Comparison of ENCODE assay signal across 24 mouse cellular contexts in the genomic region with DNA sequence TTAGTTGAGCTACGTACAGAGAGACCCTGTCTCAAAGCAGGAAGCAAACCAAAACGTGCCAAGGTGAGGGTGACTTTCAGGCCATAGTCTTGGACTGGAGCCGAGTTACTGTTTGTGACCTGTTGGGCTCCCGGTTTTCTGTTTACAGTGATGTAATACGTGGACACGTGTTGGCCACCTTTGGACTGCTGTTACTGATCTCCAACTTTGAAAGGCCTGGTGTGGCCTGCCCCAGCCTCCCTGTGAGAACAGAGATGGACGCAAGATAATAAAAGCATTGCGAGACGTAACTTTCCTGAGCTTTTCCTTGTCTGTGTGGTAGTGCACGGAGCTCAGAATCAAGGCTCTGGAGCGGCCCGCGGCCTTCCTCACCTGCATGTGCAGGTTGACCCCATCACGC. TPM values are rescaled to one million over a fixed set of nuclear protein-coding genes. Genes with fewer than 3 reads are reported as not detected.
A peak's percentile ranks its signal among the peaks of the same experiment; 100 is the strongest.
DNase-seq lines count a peak whose midpoint lies in the region; ATAC-seq and TF ChIP-seq lines count a peak whose summit lies in the region.
"Had no signal": no experiment of that assay in that cellular context is flagged by ENCODE, and none has a peak within 500 bp of the region (broad histone marks: within the 10 kb centered on the region; RNA-seq: fewer than 3 reads in every experiment).

No protein-coding gene starts in this region.

- no peak for TF ChIP-seq CTCF in cerebellum, adult 2 months (IDR thresholded peaks at IDR 0.05; ENCODE audit: borderline replicate concordance, insufficient read depth, low read depth, low read length)

- ATAC-seq in midbrain, embryonic 11.5 days (ENCODE audit: low FRiP score), result no peak
- no peak for ATAC-seq in midbrain, embryonic 16.5 days
- ATAC-seq in liver, embryonic 16.5 days (ENCODE audit: low read depth), result peak; percentile 82
- ATAC-seq in forebrain, embryonic 12.5 days (ENCODE audit: low FRiP score), result no peak
- ATAC-seq: forebrain, embryonic 13.5 days; inflammation-experienced regulatory T-cells, adult 6 months had no signal

- no peak overlapping the region for H3K9ac ChIP-seq in midbrain, embryonic 11.5 days (ENCODE audit: low read length)
- no peak overlapping the region for H3K9ac ChIP-seq in midbrain, embryonic 16.5 days (ENCODE audit: low read depth, low read length)
- H3K9ac ChIP-seq in liver, embryonic 16.5 days (ENCODE audit: low read depth, low read length), result no peak overlapping the region
- H3K9ac ChIP-seq in forebrain, embryonic 12.5 days, result no peak overlapping the region
- H3K9ac ChIP-seq: forebrain, embryonic 13.5 days; heart, embryonic 13.5 days; hindbrain, embryonic 13.5 days had no signal

- no peaks in the 10 kb centered on the region for H3K9me3 ChIP-seq in midbrain, embryonic 11.5 days (ENCODE audit: control insufficient read depth, low read length)
- H3K9me3 ChIP-seq in midbrain, embryonic 16.5 days (replicated peaks; ENCODE audit: control insufficient read depth, low read length, poor library complexity, severe bottlenecking), result no peaks in the 10 kb centered on the region
- no peaks in the 10 kb centered on the region for H3K9me3 ChIP-seq in liver, embryonic 16.5 days (replicated peaks; ENCODE audit: control insufficient read depth, low read length)
- no peaks in the 10 kb centered on the region for H3K9me3 ChIP-seq in forebrain, embryonic 12.5 days
- H3K9me3 ChIP-seq: embryonic facial prominence, embryonic 10.5 days; forebrain, embryonic 13.5 days; heart, embryonic 13.5 days; hindbrain, embryonic 13.5 days had no signal

- H3K27me3 ChIP-seq in midbrain, embryonic 11.5 days (ENCODE audit: control insufficient read depth, insufficient read depth, low read length), result no peaks in the 10 kb centered on the region
- no peaks in the 10 kb centered on the region for H3K27me3 ChIP-seq in midbrain, embryonic 16.5 days (ENCODE audit: control insufficient read depth, insufficient read depth, low read depth, low read length)
- no peaks in the 10 kb centered on the region for H3K27me3 ChIP-seq in liver, embryonic 16.5 days (ENCODE audit: control insufficient read depth, insufficient read depth, low read depth, low read length)
- no peaks in the 10 kb centered on the region for H3K27me3 ChIP-seq in cerebellum, adult 2 months (ENCODE audit: control insufficient read depth, insufficient read depth, low read length)
- H3K27me3 ChIP-seq in forebrain, embryonic 12.5 days, result no peaks in the 10 kb centered on the region
- H3K27me3 ChIP-seq: forebrain, embryonic 13.5 days; heart, embryonic 13.5 days; hindbrain, embryonic 13.5 days had no signal

- H3K4me3 ChIP-seq in midbrain, embryonic 11.5 days (ENCODE audit: low read depth, low read length), result no peak overlapping the region
- H3K4me3 ChIP-seq in midbrain, embryonic 16.5 days (ENCODE audit: low read depth, low read length), result no peak overlapping the region
- H3K4me3 ChIP-seq in liver, embryonic 16.5 days (ENCODE audit: low read depth, low read length), result no peak overlapping the region
- H3K4me3 ChIP-seq in cerebellum, adult 2 months (replicated peaks; ENCODE audit: insufficient read depth, low read depth, low read length), result no peak overlapping the region
- H3K4me3 ChIP-seq in forebrain, embryonic 12.5 days (replicated peaks), result no peak overlapping the region
- H3K4me3 ChIP-seq: embryonic facial prominence, embryonic 10.5 days; forebrain, embryonic 13.5 days; heart, embryonic 13.5 days; hindbrain, embryonic 13.5 days; left cerebral cortex, adult 2 months had no signal

- WGBS in midbrain, embryonic 11.5 days, result 94% methylated on average over 14 of the region's 14 CpGs
- WGBS in midbrain, embryonic 16.5 days, result 92% methylated on average over 14 of the region's 14 CpGs
- 73% methylated on average over 14 of the region's 14 CpGs for WGBS in liver, embryonic 16.5 days (ENCODE audit: insufficient replicate concordance)
- 88% methylated on average over 14 of the region's 14 CpGs for WGBS in cerebellum, adult 2 months
- WGBS in forebrain, embryonic 12.5 days, result 90% methylated on average over 14 of the region's 14 CpGs

- H3K4me2 ChIP-seq in midbrain, embryonic 11.5 days, result no peak overlapping the region
- no peak overlapping the region for H3K4me2 ChIP-seq in midbrain, embryonic 16.5 days (ENCODE audit: low read length)
- H3K4me2 ChIP-seq in liver, embryonic 16.5 days (ENCODE audit: low read depth, low read length), result no peak overlapping the region
- H3K4me2 ChIP-seq in forebrain, embryonic 12.5 days, result no peak overlapping the region
- H3K4me2 ChIP-seq: forebrain, embryonic 13.5 days; heart, embryonic 13.5 days; hindbrain, embryonic 13.5 days had no signal

- no peak for TF ChIP-seq POLR2A in cerebellum, adult 2 months (IDR thresholded peaks at IDR 0.05; ENCODE audit: borderline replicate concordance, insufficient read depth, low read length)

- DNase-seq in midbrain, embryonic 11.5 days (ENCODE audit: low spot score, missing footprints), result peak; percentile 56
- peak; percentile 32 for DNase-seq in liver
- DNase-seq in cerebellum, adult 2 months, result no peak
- DNase-seq in right cerebral cortex, adult 2 months (ENCODE audit: low spot score in 2 of 2), result no peak
- DNase-seq: adrenal gland, adult 2 months; cerebellum, adult 9-10 months; gastrocnemius, postnatal 10 days; heart, adult 18-20 months; layer of hippocampus, adult 9-11 months; left cerebral cortex, postnatal 4 days; lung, adult 18-20 months; lung, postnatal 36 days; retina, postnatal 1 day; spleen, adult 18-20 months; thymus, adult 18-20 months had no signal

- peaks cover 41% of the 10 kb centered on the region for H3K36me3 ChIP-seq in midbrain, embryonic 11.5 days (ENCODE audit: control insufficient read depth, insufficient read depth, low read length)
- peaks cover 46% of the 10 kb centered on the region for H3K36me3 ChIP-seq in midbrain, embryonic 16.5 days (ENCODE audit: control insufficient read depth, insufficient read depth, low read length)
- peaks cover 63% of the 10 kb centered on the region for H3K36me3 ChIP-seq in liver, embryonic 16.5 days (ENCODE audit: control insufficient read depth, insufficient read depth)
- H3K36me3 ChIP-seq in forebrain, embryonic 12.5 days (replicated peaks), result peaks cover 93% of the 10 kb centered on the region

- H3K27ac ChIP-seq in midbrain, embryonic 11.5 days (ENCODE audit: low read depth, low read length), result no peak overlapping the region
- H3K27ac ChIP-seq in midbrain, embryonic 16.5 days (ENCODE audit: low read length), result no peak overlapping the region
- peak overlapping the region; percentile 60 for H3K27ac ChIP-seq in liver, embryonic 16.5 days (ENCODE audit: low read length)
- H3K27ac ChIP-seq in cerebellum, adult 2 months (ENCODE audit: insufficient read depth, low read length), result no peak overlapping the region
- H3K27ac ChIP-seq in forebrain, embryonic 12.5 days, result no peak overlapping the region
- H3K27ac ChIP-seq: embryonic facial prominence, embryonic 10.5 days; forebrain, embryonic 13.5 days; heart, embryonic 13.5 days; hindbrain, embryonic 13.5 days; left cerebral cortex, adult 2 months had no signal

- H3K4me1 ChIP-seq in midbrain, embryonic 11.5 days (ENCODE audit: control insufficient read depth, insufficient read depth, low read length), result peaks cover 12% of the 10 kb centered on the region
- peaks cover 13% of the 10 kb centered on the region for H3K4me1 ChIP-seq in midbrain, embryonic 16.5 days (ENCODE audit: control insufficient read depth, insufficient read depth, low read length)
- peaks cover 16% of the 10 kb centered on the region for H3K4me1 ChIP-seq in liver, embryonic 16.5 days (ENCODE audit: control insufficient read depth, low read depth, low read length)
- H3K4me1 ChIP-seq in cerebellum, adult 2 months (ENCODE audit: control insufficient read depth, insufficient read depth, low read length), result peaks cover 10% of the 10 kb centered on the region
- H3K4me1 ChIP-seq in forebrain, embryonic 12.5 days, result peaks cover 18% of the 10 kb centered on the region

RNA-seq across cellular contexts. Expression of a gene that starts 6.0 kb away (rescaled TPM):
- 19.3 and 21.1 TPM in 2 replicates for polyA plus RNA-seq in midbrain, embryonic 11.5 days (2014; fragmentation: Nextera tagmentation; extraction: Ambion mirVana)
- polyA plus RNA-seq in midbrain, embryonic 16.5 days (2015; fragmentation: Nextera tagmentation; extraction: Ambion mirVana), result 18.2 and 18.3 TPM in 2 replicates
- polyA plus RNA-seq in liver, embryonic 16.5 days (2015; fragmentation: Nextera tagmentation; extraction: Ambion mirVana), result 15.8 and 15.9 TPM in 2 replicates
- polyA plus RNA-seq in cerebellum, adult 2 months (2012; rRNA removed), result 38.0 and 40.6 TPM in 2 replicates
- 24.1 and 27.3 TPM in 2 replicates for polyA plus RNA-seq in forebrain, embryonic 12.5 days (2016; fragmentation: Nextera tagmentation; extraction: Ambion mirVana)

RNA-seq across cellular contexts. Expression of a gene that starts 9.0 kb away (rescaled TPM):
- 76.9 and 84.5 TPM in 2 replicates for polyA plus RNA-seq in midbrain, embryonic 11.5 days (2014; fragmentation: Nextera tagmentation; extraction: Ambion mirVana)
- 97.5 and 106 TPM in 2 replicates for polyA plus RNA-seq in midbrain, embryonic 16.5 days (2015; fragmentation: Nextera tagmentation; extraction: Ambion mirVana)
- polyA plus RNA-seq in liver, embryonic 16.5 days (2015; fragmentation: Nextera tagmentation; extraction: Ambion mirVana), result 36.0 and 36.3 TPM in 2 replicates
- polyA plus RNA-seq in cerebellum, adult 2 months (2012; rRNA removed), result 50.5 and 56.3 TPM in 2 replicates
- polyA plus RNA-seq in forebrain, embryonic 12.5 days (2016; fragmentation: Nextera tagmentation; extraction: Ambion mirVana), result 85.4 and 86.1 TPM in 2 replicates

RNA-seq across cellular contexts. Expression of a gene that starts 23.3 kb away (rescaled TPM):
- polyA plus RNA-seq in midbrain, embryonic 11.5 days (2014; fragmentation: Nextera tagmentation; extraction: Ambion mirVana), result 64.7 and 68.8 TPM in 2 replicates
- 93.8 and 95.3 TPM in 2 replicates for polyA plus RNA-seq in midbrain, embryonic 16.5 days (2015; fragmentation: Nextera tagmentation; extraction: Ambion mirVana)
- polyA plus RNA-seq in liver, embryonic 16.5 days (2015; fragmentation: Nextera tagmentation; extraction: Ambion mirVana), result 23.1 and 24.0 TPM in 2 replicates
- polyA plus RNA-seq in cerebellum, adult 2 months (2012; rRNA removed), result 118 and 123 TPM in 2 replicates
- 66.6 and 70.5 TPM in 2 replicates for polyA plus RNA-seq in forebrain, embryonic 12.5 days (2016; fragmentation: Nextera tagmentation; extraction: Ambion mirVana)

RNA-seq across cellular contexts. Expression of a gene that starts 23.4 kb away (rescaled TPM):
- polyA plus RNA-seq in midbrain, embryonic 11.5 days (2014; fragmentation: Nextera tagmentation; extraction: Ambion mirVana), result 12.3 and 14.1 TPM in 2 replicates
- polyA plus RNA-seq in midbrain, embryonic 16.5 days (2015; fragmentation: Nextera tagmentation; extraction: Ambion mirVana), result 49.2 and 49.8 TPM in 2 replicates
- 4.9 and 5.8 TPM in 2 replicates for polyA plus RNA-seq in liver, embryonic 16.5 days (2015; fragmentation: Nextera tagmentation; extraction: Ambion mirVana)
- polyA plus RNA-seq in cerebellum, adult 2 months (2012; rRNA removed), result 59.2 and 68.6 TPM in 2 replicates
- polyA plus RNA-seq in forebrain, embryonic 12.5 days (2016; fragmentation: Nextera tagmentation; extraction: Ambion mirVana), result 29.5 and 30.6 TPM in 2 replicates

RNA-seq across cellular contexts. Expression of a gene that starts 29.1 kb away (rescaled TPM):
- polyA plus RNA-seq in midbrain, embryonic 11.5 days (2014; fragmentation: Nextera tagmentation; extraction: Ambion mirVana), result 4.7 and 6.1 TPM in 2 replicates
- polyA plus RNA-seq in midbrain, embryonic 16.5 days (2015; fragmentation: Nextera tagmentation; extraction: Ambion mirVana), result 5.1 and 5.2 TPM in 2 replicates
- 0.35 and 0.37 TPM in 2 replicates for polyA plus RNA-seq in liver, embryonic 16.5 days (2015; fragmentation: Nextera tagmentation; extraction: Ambion mirVana)
- 3.7 and 4.3 TPM in 2 replicates for polyA plus RNA-seq in cerebellum, adult 2 months (2012; rRNA removed)
- 2.5 and 2.7 TPM in 2 replicates for polyA plus RNA-seq in forebrain, embryonic 12.5 days (2016; fragmentation: Nextera tagmentation; extraction: Ambion mirVana)
- polyA plus RNA-seq: inflammation-experienced regulatory T-cells, adult 6 months had no signal

Comparison
In these comparisons a context has a peak if more than half of its experiments do, and no peak if none do; other contexts are left out.
1. DNase-seq: peak in midbrain, embryonic 11.5 days (single experiment) and liver (single experiment); none in cerebellum, adult 2 months (0 of 2) and right cerebral cortex, adult 2 months (0 of 2).